ENCODE assay signal across 8 mouse cellular contexts in genomic region chr11:22610433-22611101, GRCm38 (mm10).
DNase-seq lines count a peak whose midpoint lies in the region; ATAC-seq and TF ChIP-seq lines count a peak whose summit lies in the region.
"Had no signal": no experiment of that assay in that cellular context is flagged by ENCODE, and none has a peak within 500 bp of the region (broad histone marks: within the 10 kb centered on the region; RNA-seq: fewer than 3 reads in every experiment).

No protein-coding gene starts in this region.

- H3K4me2 ChIP-seq in midbrain, embryonic 14.5 days (ENCODE audit: low read length): no peak overlapping the region
- H3K4me2 ChIP-seq in heart, embryonic 15.5 days: peak overlapping the region; percentile 43
- H3K4me2 ChIP-seq in limb, embryonic 11.5 days (ENCODE audit: low read depth, severe bottlenecking): 0 out of 2 replicates have a peak overlapping the region, but pooled peaks have one; percentile 18
- H3K4me2 ChIP-seq: liver, embryonic 15.5 days had no signal

- no peak for ATAC-seq in midbrain, embryonic 14.5 days (ENCODE audit: low FRiP score, low TSS enrichment)
- no peak for ATAC-seq in heart, embryonic 15.5 days (replicated peaks; ENCODE audit: insufficient number of reproducible peaks, insufficient read depth, low FRiP score, low read depth)
- no peak for ATAC-seq in limb, embryonic 11.5 days (ENCODE audit: insufficient number of reproducible peaks, low FRiP score, low TSS enrichment, low read depth)

- H3K9ac ChIP-seq in midbrain, embryonic 14.5 days (replicated peaks; ENCODE audit: low read length): no peak overlapping the region
- H3K9ac ChIP-seq in heart, embryonic 15.5 days: no peak overlapping the region
- H3K9ac ChIP-seq in limb, embryonic 11.5 days (ENCODE audit: low read length): no peak overlapping the region
- H3K9ac ChIP-seq: liver, embryonic 15.5 days had no signal

- peak overlapping the region; percentile 24; the same call in 1 of the 2 replicates for H3K27ac ChIP-seq in midbrain, embryonic 10.5 days (replicated peaks)
- H3K27ac ChIP-seq in midbrain, embryonic 14.5 days (replicated peaks; ENCODE audit: low read depth, low read length): no peak overlapping the region
- no peak overlapping the region for H3K27ac ChIP-seq in heart, embryonic 15.5 days
- peak overlapping the region; percentile 48; the same call in 1 of the 2 replicates for H3K27ac ChIP-seq in limb, embryonic 11.5 days (replicated peaks; ENCODE audit: low read depth, low read length)
- no peak overlapping the region for H3K27ac ChIP-seq in cerebellum, adult 2 months (ENCODE audit: insufficient read depth, low read length)
- H3K27ac ChIP-seq: liver, embryonic 15.5 days had no signal

- H3K36me3 ChIP-seq in midbrain, embryonic 10.5 days: no peaks in the 10 kb centered on the region
- no peaks in the 10 kb centered on the region for H3K36me3 ChIP-seq in midbrain, embryonic 14.5 days (ENCODE audit: control insufficient read depth, insufficient read depth, low read length)
- no peaks in the 10 kb centered on the region for H3K36me3 ChIP-seq in heart, embryonic 15.5 days
- no peaks in the 10 kb centered on the region for H3K36me3 ChIP-seq in limb, embryonic 11.5 days (ENCODE audit: control insufficient read depth, insufficient read depth, low read length)
- H3K36me3 ChIP-seq: liver, embryonic 15.5 days had no signal

- no peak for TF ChIP-seq POLR2A in cerebellum, adult 2 months (IDR thresholded peaks at IDR 0.05; ENCODE audit: borderline replicate concordance, insufficient read depth, low read length)

- no peaks in the 10 kb centered on the region for H3K27me3 ChIP-seq in midbrain, embryonic 10.5 days (ENCODE audit: low read depth, poor library complexity, severe bottlenecking)
- H3K27me3 ChIP-seq in midbrain, embryonic 14.5 days (ENCODE audit: control insufficient read depth, insufficient read depth, low read length): no peaks in the 10 kb centered on the region
- H3K27me3 ChIP-seq in heart, embryonic 15.5 days: no peaks in the 10 kb centered on the region
- no peaks in the 10 kb centered on the region for H3K27me3 ChIP-seq in limb, embryonic 11.5 days (ENCODE audit: control insufficient read depth, insufficient read depth, low read length)
- H3K27me3 ChIP-seq in cerebellum, adult 2 months (ENCODE audit: control insufficient read depth, insufficient read depth, low read length): no peaks in the 10 kb centered on the region

- H3K9me3 ChIP-seq in midbrain, embryonic 10.5 days (replicated peaks): 0 out of 2 replicates have a peak, but pooled peaks cover 2% of the 10 kb centered on the region
- H3K9me3 ChIP-seq in midbrain, embryonic 14.5 days (ENCODE audit: control insufficient read depth, low read length): no peaks in the 10 kb centered on the region
- H3K9me3 ChIP-seq in heart, embryonic 15.5 days (replicated peaks): no peaks in the 10 kb centered on the region
- no peaks in the 10 kb centered on the region for H3K9me3 ChIP-seq in limb, embryonic 11.5 days (ENCODE audit: control insufficient read depth, low read length)
- H3K9me3 ChIP-seq: liver, embryonic 15.5 days had no signal

- peak overlapping the region; percentile 23; the same call in 1 of the 2 replicates for H3K4me3 ChIP-seq in midbrain, embryonic 10.5 days
- no peak overlapping the region for H3K4me3 ChIP-seq in midbrain, embryonic 14.5 days (replicated peaks; ENCODE audit: low read depth, low read length)
- 0 out of 2 replicates have a peak overlapping the region, but pooled peaks have one; percentile 3 for H3K4me3 ChIP-seq in heart, embryonic 15.5 days
- H3K4me3 ChIP-seq in limb, embryonic 11.5 days (ENCODE audit: low read depth, low read length): no peak overlapping the region
- H3K4me3 ChIP-seq in cerebellum, adult 2 months (replicated peaks; ENCODE audit: insufficient read depth, low read depth, low read length): no peak overlapping the region
- H3K4me3 ChIP-seq: liver, embryonic 15.5 days had no signal

- peaks cover 16% of the 10 kb centered on the region for H3K4me1 ChIP-seq in midbrain, embryonic 10.5 days
- peaks cover 4% of the 10 kb centered on the region; the same call in 1 of the 2 replicates for H3K4me1 ChIP-seq in midbrain, embryonic 14.5 days (ENCODE audit: control insufficient read depth, insufficient read depth, low read length)
- H3K4me1 ChIP-seq in heart, embryonic 15.5 days (replicated peaks): peaks cover 11% of the 10 kb centered on the region
- H3K4me1 ChIP-seq in limb, embryonic 11.5 days (ENCODE audit: control insufficient read depth, insufficient read depth, low read length): peaks cover 16% of the 10 kb centered on the region
- H3K4me1 ChIP-seq in cerebellum, adult 2 months (ENCODE audit: control insufficient read depth, insufficient read depth, low read length): no peaks in the 10 kb centered on the region
- H3K4me1 ChIP-seq: liver, embryonic 15.5 days had no signal

- WGBS in midbrain, embryonic 10.5 days: 7% methylated on average over 12 of the region's 12 CpGs
- WGBS in midbrain, embryonic 14.5 days: 7% methylated on average over 12 of the region's 12 CpGs
- WGBS in heart, embryonic 15.5 days: 7% methylated on average over 12 of the region's 12 CpGs
- 4% methylated on average over 12 of the region's 12 CpGs for WGBS in limb, embryonic 11.5 days
- WGBS in cerebellum, adult 2 months: 13% methylated on average over 12 of the region's 12 CpGs

- no peak for TF ChIP-seq CTCF in cerebellum, adult 2 months (IDR thresholded peaks at IDR 0.05; ENCODE audit: borderline replicate concordance, insufficient read depth, low read depth, low read length)

- peak; percentile 21 for DNase-seq in midbrain, embryonic 10.5 days (ENCODE audit: low spot score)
- no peak for DNase-seq in midbrain, embryonic 14.5 days
- DNase-seq in limb, embryonic 11.5 days (ENCODE audit: low spot score): peak; percentile 56
- no peak for DNase-seq in spleen, postnatal 14 days (ENCODE audit: low spot score in 2 of 2)
- no peak for DNase-seq in cerebellum, adult 2 months
- no peak for DNase-seq in cerebellum, adult 11-12 months

Comparison
In these comparisons a context has a peak if more than half of its experiments do, and no peak if none do; other contexts are left out.
1. DNase-seq: peak in midbrain, embryonic 10.5 days (single experiment) and limb, embryonic 11.5 days (single experiment); none in midbrain, embryonic 14.5 days (single experiment), spleen, postnatal 14 days (0 of 2), cerebellum, adult 2 months (0 of 2) and cerebellum, adult 11-12 months (single experiment).
2. H3K27ac ChIP-seq: peak in midbrain, embryonic 10.5 days (single experiment) and limb, embryonic 11.5 days (single experiment); none in midbrain, embryonic 14.5 days (single experiment), heart, embryonic 15.5 days (single experiment) and cerebellum, adult 2 months (single experiment).
3. H3K4me3 ChIP-seq: peak in midbrain, embryonic 10.5 days (single experiment) and heart, embryonic 15.5 days (single experiment); none in midbrain, embryonic 14.5 days (single experiment), limb, embryonic 11.5 days (single experiment) and cerebellum, adult 2 months (single experiment).